Mouse (Mus musculus) hindbrain, embryonic 10.5 days (tissue): ENCODE data around the gene Tceal9. TPM values are rescaled to one million over a fixed set of nuclear protein-coding genes. Genes with fewer than 3 reads are reported as not detected.
A peak's percentile ranks its signal among the peaks of the same experiment; 100 is the strongest.
"Not testable (repeated sequence)": the region's sequence is repeated elsewhere in the genome, so short reads cannot be mapped to it uniquely, and the experiment has no call there.

Source experiments
- DNase-seq: peaks from one replicate; pipeline ENCODE4 v3.0.0-alpha.2; 2017; ENCODE audit warnings: low spot score
- H3K27ac ChIP-seq: fragments of 300-500 bp; sonication (generic); 2 replicates; pipeline ENCODE4 v1.5.1; 2016; ENCODE audit warnings: mild to moderate bottlenecking, moderate library complexity
- H3K27me3 ChIP-seq: fragments of 300-500 bp; sonication (generic); 2 replicates; pipeline ENCODE4 v1.6.1; 2016; ENCODE audit warnings: mild to moderate bottlenecking; ENCODE audit not compliant: poor library complexity, insufficient read depth, severe bottlenecking
- H3K36me3 ChIP-seq: fragments of 300-500 bp; sonication (generic); 2 replicates; pipeline ENCODE4 v1.6.1; 2016; ENCODE audit warnings: mild to moderate bottlenecking, moderate library complexity
- H3K4me1 ChIP-seq: fragments of 300-500 bp; sonication (generic); replicated peaks from 2 replicates; pipeline ENCODE4 v1.6.1; 2016; ENCODE audit warnings: mild to moderate bottlenecking
- H3K4me3 ChIP-seq: fragments of 300-500 bp; sonication (generic); 2 replicates; pipeline ENCODE4 v1.5.1; 2016; ENCODE audit warnings: mild to moderate bottlenecking, moderate library complexity
- H3K9me3 ChIP-seq: fragments of 300-500 bp; sonication (generic); 2 replicates; pipeline ENCODE4 v1.6.1; 2016; ENCODE audit warnings: mild to moderate bottlenecking, moderate library complexity
- WGBS: fragments of 180-500 bp; shearing (Covaris S2); methylation state at CpG from one replicate; pipeline ENCODE4 v1.1.7; 2016; 5-methylcytosine and 5-hydroxymethylcytosine counted together
- polyA plus RNA-seq: library from polyadenylated mRNA; unstranded; fragments of >200 nt; fragmentation: Nextera tagmentation; extraction: Ambion mirVana; gene quantifications from 2 replicates; pipeline ENCODE4 v1.2.1, GENCODE M21; 2016

Tceal9 gene
- 356 and 368 TPM in 2 replicates for polyA plus RNA-seq

GRCm38 (mm10) chrX:136244574-136245229, at the start of gene Tceal9:
Tceal9 (plus strand) TSS chrX:136245079.
- H3K36me3 ChIP-seq = peaks cover 11% of the 10 kb centered on the region
- H3K4me1 ChIP-seq = 0 out of 2 replicates have a peak, but pooled peaks cover 6% of the 10 kb centered on the region
- no peaks in the 10 kb centered on the region for H3K9me3 ChIP-seq
- H3K4me3 ChIP-seq = peak within 1 kb of the TSS; percentile 62
- WGBS = 21% methylated on average over 20 of the region's 20 CpGs
- peak; percentile 78 for DNase-seq
- H3K27ac ChIP-seq = peak within 1 kb of the TSS; percentile 89
- peaks cover 4% of the 10 kb centered on the region; the same call in 1 of the 2 replicates for H3K27me3 ChIP-seq

GRCm38 (mm10) chrX:136195193-136195944, 49.5 kb upstream of the Tceal9 start:
- H3K27ac ChIP-seq = no peak overlapping the region
- no peaks in the 10 kb centered on the region for H3K36me3 ChIP-seq
- DNase-seq = no peak
- 0 out of 2 replicates have a peak, but pooled peaks cover 12% of the 10 kb centered on the region for H3K27me3 ChIP-seq
- no peak overlapping the region for H3K4me3 ChIP-seq
- no peaks in the 10 kb centered on the region for H3K9me3 ChIP-seq
- 87% methylated on average over 16 of the region's 16 CpGs for WGBS
- no peaks in the 10 kb centered on the region for H3K4me1 ChIP-seq

GRCm38 (mm10) chrX:136196873-136197272, 48.0 kb upstream of the Tceal9 start:
- no peaks in the 10 kb centered on the region for H3K9me3 ChIP-seq
- H3K27ac ChIP-seq = no peak overlapping the region
- WGBS = 42% methylated on average over 1 of the region's 1 CpGs
- H3K4me3 ChIP-seq = no peak overlapping the region
- no peaks in the 10 kb centered on the region for H3K4me1 ChIP-seq
- H3K36me3 ChIP-seq = no peaks in the 10 kb centered on the region
- peak; percentile 24 for DNase-seq
- peaks cover 20% of the 10 kb centered on the region for H3K27me3 ChIP-seq

- Histone ChIP-seq H3K27me3 (peaks cover 28% of the 10 kb centered on the region), H3K9me3 (no peaks in the 10 kb centered on the region), H3K27ac (peak overlapping the region; percentile 23; the same call in 1 of the 2 replicates), H3K4me1 (peaks cover 6% of the 10 kb centered on the region; the same call in 1 of the 2 replicates), H3K4me3 (peak overlapping the region; percentile 55), H3K36me3 (no peaks in the 10 kb centered on the region)
- 18% methylated on average over 7 of the region's 7 CpGs for WGBS
- DNase-seq = no peak
Observed at GRCm38 (mm10) chrX:136203257-136203656, 41.6 kb upstream of the Tceal9 start.

GRCm38 (mm10) chrX:136203664-136204066, 41.2 kb upstream of the Tceal9 start, which contains the start of gene Tceal5:
Tceal5 (minus strand) TSS chrX:136203876.
- DNase-seq = peak; percentile 31
- H3K9me3 ChIP-seq = no peaks in the 10 kb centered on the region
- no peaks in the 10 kb centered on the region for H3K36me3 ChIP-seq
- peaks cover 28% of the 10 kb centered on the region for H3K27me3 ChIP-seq
- peak within 1 kb of the TSS; percentile 55 for H3K4me3 ChIP-seq
- WGBS = 18% methylated on average over 9 of the region's 9 CpGs
- peaks cover 6% of the 10 kb centered on the region; the same call in 1 of the 2 replicates for H3K4me1 ChIP-seq
- H3K27ac ChIP-seq = peak within 1 kb of the TSS; percentile 23; the same call in 1 of the 2 replicates

- Histone ChIP-seq H3K27ac (no peak overlapping the region), H3K36me3 (no peaks in the 10 kb centered on the region), H3K9me3 (no peaks in the 10 kb centered on the region), H3K4me1 (peaks cover 6% of the 10 kb centered on the region; the same call in 1 of the 2 replicates), H3K4me3 (no peak overlapping the region), H3K27me3 (peaks cover 28% of the 10 kb centered on the region)
- 82% methylated on average over 6 of the region's 6 CpGs for WGBS
- DNase-seq = no peak
Observed at GRCm38 (mm10) chrX:136204406-136204805, 40.5 kb upstream of the Tceal9 start.

- 79% methylated on average over 2 of the region's 2 CpGs for WGBS
- no peaks in the 10 kb centered on the region for H3K9me3 ChIP-seq
Observed at GRCm38 (mm10) chrX:136213396-136213795, 31.5 kb upstream of the Tceal9 start.

GRCm38 (mm10) chrX:136214729-136215677, 29.9 kb upstream of the Tceal9 start, which contains the start of the genes Tceal7 and Bex1:
Tceal7 (plus strand) TSS chrX:136214779.
Bex1 (minus strand) TSS chrX:136215513.
- H3K27ac ChIP-seq = peak within 1 kb of the TSS; percentile 71; the same call in 1 of the 2 replicates
- H3K4me3 ChIP-seq = peak within 1 kb of the TSS; percentile 55
- H3K9me3 ChIP-seq, H3K36me3 ChIP-seq, H3K27me3 ChIP-seq, DNase-seq, H3K4me1 ChIP-seq: not testable (repeated sequence)
- WGBS = 21% methylated on average over 31 of the region's 67 CpGs

More at GRCm38 (mm10) chrX:136213396-136213795, 31.5 kb upstream of the Tceal9 start:
- H3K27ac ChIP-seq = no peak overlapping the region
- 0 out of 2 replicates have a peak, but pooled peaks cover 5% of the 10 kb centered on the region for H3K36me3 ChIP-seq
- H3K4me1 ChIP-seq = 0 out of 2 replicates have a peak, but pooled peaks cover 4% of the 10 kb centered on the region
- H3K4me3 ChIP-seq = no peak overlapping the region
- DNase-seq = no peak
- H3K27me3 ChIP-seq = no peaks in the 10 kb centered on the region; the same call in 1 of the 2 replicates

- Histone ChIP-seq H3K27ac (no peak overlapping the region), H3K4me3 (no peak overlapping the region), H3K4me1 (0 out of 2 replicates have a peak, but pooled peaks cover 4% of the 10 kb centered on the region), H3K36me3 (0 out of 2 replicates have a peak, but pooled peaks cover 5% of the 10 kb centered on the region), H3K9me3 (no peaks in the 10 kb centered on the region), H3K27me3 (no peaks in the 10 kb centered on the region; the same call in 1 of the 2 replicates)
- 63% methylated on average over 1 of the region's 1 CpGs for WGBS
- DNase-seq = no peak
Observed at GRCm38 (mm10) chrX:136216303-136216702, 28.6 kb upstream of the Tceal9 start.

GRCm38 (mm10) chrX:136223714-136224113, 21.2 kb upstream of the Tceal9 start:
- no peak for DNase-seq
- H3K4me3 ChIP-seq = no peak overlapping the region
- 74% methylated on average over 6 of the region's 6 CpGs for WGBS
- H3K9me3 ChIP-seq = no peaks in the 10 kb centered on the region
- H3K36me3 ChIP-seq = no peaks in the 10 kb centered on the region
- no peaks in the 10 kb centered on the region for H3K4me1 ChIP-seq
- H3K27ac ChIP-seq = no peak overlapping the region
- peaks cover 9% of the 10 kb centered on the region; the same call in 1 of the 2 replicates for H3K27me3 ChIP-seq

GRCm38 (mm10) chrX:136227768-136228167, 17.1 kb upstream of the Tceal9 start:
- no peaks in the 10 kb centered on the region for H3K4me1 ChIP-seq
- WGBS = 83% methylated on average over 5 of the region's 5 CpGs
- H3K27ac ChIP-seq = no peak overlapping the region
- DNase-seq = no peak
- no peaks in the 10 kb centered on the region for H3K9me3 ChIP-seq
- peaks cover 14% of the 10 kb centered on the region; the same call in 1 of the 2 replicates for H3K27me3 ChIP-seq
- H3K36me3 ChIP-seq = no peaks in the 10 kb centered on the region
- no peak overlapping the region for H3K4me3 ChIP-seq

- H3K9me3 ChIP-seq = no peaks in the 10 kb centered on the region
- H3K27me3 ChIP-seq = no peaks in the 10 kb centered on the region
- no peaks in the 10 kb centered on the region for H3K4me1 ChIP-seq
- no peak overlapping the region for H3K4me3 ChIP-seq
- no peaks in the 10 kb centered on the region for H3K36me3 ChIP-seq
- WGBS = 59% methylated on average over 3 of the region's 3 CpGs
- no peak for DNase-seq
- no peak overlapping the region for H3K27ac ChIP-seq
Observed at GRCm38 (mm10) chrX:136238118-136238517, 6.8 kb upstream of the Tceal9 start.
